Mouse (Mus musculus): Measurements from ENCODE around the gene Dohh. TPM values are rescaled to one million over a fixed set of nuclear protein-coding genes. Genes with fewer than 3 reads are reported as not detected.

Gene Dohh
- polyA plus RNA-seq, 1 experiment from 2014 or later = 55.7 TPM

- 80% methylated on average over 3 of the region's 3 CpGs for WGBS
- ATAC-seq (ENCODE audit: insufficient number of reproducible peaks, low FRiP score, low TSS enrichment, low read depth) = no peak
Observed at GRCm38 (mm10) chr10:81422661-81423217, 38.5 kb downstream of the Dohh start.

GRCm38 (mm10) chr10:81423476-81424245 lies 39.4 kb downstream of the Dohh start:
- Histone ChIP-seq H3K9me3 (ENCODE audit: control insufficient read depth, low read length) (no peaks in the 10 kb centered on the region), H3K27ac (replicated peaks; ENCODE audit: low read depth, low read length) (no peak overlapping the region), H3K4me1 (ENCODE audit: control insufficient read depth, insufficient read depth, low read length) (peaks cover 13% of the 10 kb centered on the region), H3K4me2 (ENCODE audit: low read depth, severe bottlenecking) (no peak overlapping the region), H3K27me3 (ENCODE audit: control insufficient read depth, insufficient read depth, low read length) (peaks cover 40% of the 10 kb centered on the region), H3K9ac (ENCODE audit: low read length) (no peak overlapping the region), H3K36me3 (ENCODE audit: control insufficient read depth, insufficient read depth, low read length) (no peaks in the 10 kb centered on the region), H3K4me3 (ENCODE audit: low read depth, low read length) (no peak overlapping the region)
- WGBS = 56% methylated on average over 4 of the region's 4 CpGs
- DNase-seq (ENCODE audit: low spot score) (no peak), ATAC-seq (ENCODE audit: insufficient number of reproducible peaks, low FRiP score, low TSS enrichment, low read depth) (no peak)

More at GRCm38 (mm10) chr10:81422661-81423217, 38.5 kb downstream of the Dohh start:
- Histone ChIP-seq H3K27me3 (ENCODE audit: control insufficient read depth, insufficient read depth, low read length) (peaks cover 30% of the 10 kb centered on the region), H3K36me3 (ENCODE audit: control insufficient read depth, insufficient read depth, low read length) (no peaks in the 10 kb centered on the region), H3K27ac (replicated peaks; ENCODE audit: low read depth, low read length) (no peak overlapping the region), H3K4me3 (ENCODE audit: low read depth, low read length) (no peak overlapping the region), H3K9ac (ENCODE audit: low read length) (no peak overlapping the region), H3K4me2 (ENCODE audit: low read depth, severe bottlenecking) (no peak overlapping the region), H3K9me3 (ENCODE audit: control insufficient read depth, low read length) (no peaks in the 10 kb centered on the region), H3K4me1 (ENCODE audit: control insufficient read depth, insufficient read depth, low read length) (peaks cover 18% of the 10 kb centered on the region)
- no peak for DNase-seq (ENCODE audit: low spot score)

GRCm38 (mm10) chr10:81424246-81425051 lies 40.2 kb downstream of the Dohh start:
- Histone ChIP-seq H3K4me2 (ENCODE audit: low read depth, severe bottlenecking) (peak overlapping the region; percentile 20; the same call in 1 of the 2 replicates), H3K27ac (replicated peaks; ENCODE audit: low read depth, low read length) (no peak overlapping the region), H3K4me3 (ENCODE audit: low read depth, low read length) (no peak overlapping the region), H3K4me1 (ENCODE audit: control insufficient read depth, insufficient read depth, low read length) (peaks cover 10% of the 10 kb centered on the region), H3K9ac (ENCODE audit: low read length) (no peak overlapping the region), H3K27me3 (ENCODE audit: control insufficient read depth, insufficient read depth, low read length) (peaks cover 40% of the 10 kb centered on the region), H3K9me3 (ENCODE audit: control insufficient read depth, low read length) (no peaks in the 10 kb centered on the region), H3K36me3 (ENCODE audit: control insufficient read depth, insufficient read depth, low read length) (no peaks in the 10 kb centered on the region)
- 3% methylated on average over 25 of the region's 25 CpGs for WGBS
- DNase-seq (ENCODE audit: low spot score) (peak; percentile 29), ATAC-seq (ENCODE audit: insufficient number of reproducible peaks, low FRiP score, low TSS enrichment, low read depth) (no peak)

- Histone ChIP-seq H3K4me3 (ENCODE audit: low read depth, low read length) (no peak overlapping the region), H3K36me3 (ENCODE audit: control insufficient read depth, insufficient read depth, low read length) (no peaks in the 10 kb centered on the region), H3K4me2 (ENCODE audit: low read depth, severe bottlenecking) (no peak overlapping the region; the same call in 1 of the 2 replicates), H3K9me3 (ENCODE audit: control insufficient read depth, low read length) (no peaks in the 10 kb centered on the region), H3K4me1 (ENCODE audit: control insufficient read depth, insufficient read depth, low read length) (peaks cover 10% of the 10 kb centered on the region), H3K27me3 (ENCODE audit: control insufficient read depth, insufficient read depth, low read length) (peaks cover 40% of the 10 kb centered on the region), H3K9ac (ENCODE audit: low read length) (no peak overlapping the region), H3K27ac (replicated peaks; ENCODE audit: low read depth, low read length) (no peak overlapping the region)
- DNase-seq (ENCODE audit: low spot score) (peak; percentile 27), ATAC-seq (ENCODE audit: insufficient number of reproducible peaks, low FRiP score, low TSS enrichment, low read depth) (no peak)
- WGBS = 33% methylated on average over 10 of the region's 10 CpGs
Observed at GRCm38 (mm10) chr10:81425236-81425850, 41.1 kb downstream of the Dohh start.

- Histone ChIP-seq H3K4me1 (ENCODE audit: control insufficient read depth, insufficient read depth, low read length) (peaks cover 15% of the 10 kb centered on the region), H3K4me3 (ENCODE audit: low read depth, low read length) (peak overlapping the region; percentile 40), H3K27ac (replicated peaks; ENCODE audit: low read depth, low read length) (no peak overlapping the region), H3K9ac (ENCODE audit: low read length) (peak overlapping the region; percentile 50; the same call in 1 of the 2 replicates), H3K36me3 (ENCODE audit: control insufficient read depth, insufficient read depth, low read length) (no peaks in the 10 kb centered on the region), H3K9me3 (ENCODE audit: control insufficient read depth, low read length) (no peaks in the 10 kb centered on the region), H3K27me3 (ENCODE audit: control insufficient read depth, insufficient read depth, low read length) (peaks cover 44% of the 10 kb centered on the region), H3K4me2 (ENCODE audit: low read depth, severe bottlenecking) (peak overlapping the region; percentile 65)
- ATAC-seq (ENCODE audit: insufficient number of reproducible peaks, low FRiP score, low TSS enrichment, low read depth) (no peak), DNase-seq (ENCODE audit: low spot score) (peak; percentile 30)
- 3% methylated on average over 25 of the region's 33 CpGs for WGBS
Observed at GRCm38 (mm10) chr10:81426081-81426671, 41.9 kb downstream of the Dohh start.

- H3K9ac ChIP-seq (ENCODE audit: low read length) = peak overlapping the region; percentile 50
- WGBS = 1% methylated on average over 37 of the region's 38 CpGs
- H3K9me3 ChIP-seq (ENCODE audit: control insufficient read depth, low read length) = no peaks in the 10 kb centered on the region
- peak; percentile 44 for DNase-seq (ENCODE audit: low spot score)
- peaks cover 49% of the 10 kb centered on the region for H3K27me3 ChIP-seq (ENCODE audit: control insufficient read depth, insufficient read depth, low read length)
- peak overlapping the region; percentile 40 for H3K4me3 ChIP-seq (ENCODE audit: low read depth, low read length)
- peak overlapping the region; percentile 65 for H3K4me2 ChIP-seq (ENCODE audit: low read depth, severe bottlenecking)
- H3K36me3 ChIP-seq (ENCODE audit: control insufficient read depth, insufficient read depth, low read length) = no peaks in the 10 kb centered on the region
- ATAC-seq (ENCODE audit: insufficient number of reproducible peaks, low FRiP score, low TSS enrichment, low read depth) = no peak
- H3K27ac ChIP-seq (replicated peaks; ENCODE audit: low read depth, low read length) = no peak overlapping the region
- H3K4me1 ChIP-seq (ENCODE audit: control insufficient read depth, insufficient read depth, low read length) = peaks cover 17% of the 10 kb centered on the region
Observed at GRCm38 (mm10) chr10:81426897-81427296, 42.7 kb downstream of the Dohh start.

GRCm38 (mm10) chr10:81427327-81427726 lies 43.1 kb downstream of the Dohh start:
- Histone ChIP-seq H3K36me3 (ENCODE audit: control insufficient read depth, insufficient read depth, low read length) (no peaks in the 10 kb centered on the region), H3K4me2 (ENCODE audit: low read depth, severe bottlenecking) (peak overlapping the region; percentile 65), H3K9ac (ENCODE audit: low read length) (no peak overlapping the region; the same call in 1 of the 2 replicates), H3K4me1 (ENCODE audit: control insufficient read depth, insufficient read depth, low read length) (peaks cover 17% of the 10 kb centered on the region), H3K4me3 (ENCODE audit: low read depth, low read length) (peak overlapping the region; percentile 40), H3K9me3 (ENCODE audit: control insufficient read depth, low read length) (no peaks in the 10 kb centered on the region), H3K27ac (replicated peaks; ENCODE audit: low read depth, low read length) (no peak overlapping the region), H3K27me3 (ENCODE audit: control insufficient read depth, insufficient read depth, low read length) (peaks cover 49% of the 10 kb centered on the region)
- no peak for ATAC-seq (ENCODE audit: insufficient number of reproducible peaks, low FRiP score, low TSS enrichment, low read depth)
- WGBS = 35% methylated on average over 3 of the region's 3 CpGs
- peak; percentile 24 for DNase-seq (ENCODE audit: low spot score)

Measured in limb, embryonic 11.5 days (tissue).